Mouse (Mus musculus): ENCODE measurements around the gene Sft2d2.

GRCm38 (mm10) chr1:165158841-165159240, 35.4 kb downstream of the Sft2d2 start:
- no peak for TF ChIP-seq POLR2A (IDR thresholded peaks at IDR 0.05; ENCODE audit: control insufficient read depth, low read depth, low read length)
- no peak for TF ChIP-seq CTCF (IDR thresholded peaks at IDR 0.05; ENCODE audit: control insufficient read depth, insufficient read depth, insufficient replicate concordance, low read depth, low read length)
